22 mouse cellular contexts compared by ENCODE assay signal in the genomic region with DNA sequence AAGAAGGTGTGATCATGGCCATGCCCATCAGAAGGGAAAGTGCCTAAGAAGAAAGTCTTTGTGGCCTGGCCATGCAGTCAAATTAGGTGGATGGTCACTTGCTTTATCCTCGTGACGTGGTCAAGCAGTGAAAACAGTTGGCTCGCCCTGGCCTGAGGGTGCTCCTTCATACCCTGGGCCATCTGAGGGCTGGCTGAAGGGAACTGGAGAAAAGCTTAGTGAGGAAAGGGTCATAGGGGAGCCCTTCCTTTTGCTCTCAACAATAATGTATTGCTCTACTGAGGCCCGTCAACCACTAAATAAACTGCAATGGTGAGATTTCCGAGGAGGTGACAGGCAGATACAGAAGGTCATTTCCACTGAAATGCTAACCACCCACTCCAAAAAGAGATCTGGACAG. TPM values are rescaled to one million over a fixed set of nuclear protein-coding genes. Genes with fewer than 3 reads are reported as not detected.
"Had no signal": no experiment of that assay in that cellular context is flagged by ENCODE, and none has a peak within 500 bp of the region (broad histone marks: within the 10 kb centered on the region; RNA-seq: fewer than 3 reads in every experiment).

No protein-coding gene starts in this region.

- H3K4me1 ChIP-seq: liver, embryonic 12.5 days; midbrain, embryonic 13.5 days; neural tube, embryonic 13.5 days; neural tube, embryonic 15.5 days had no signal

- H3K4me3 ChIP-seq: liver, embryonic 12.5 days; midbrain, embryonic 13.5 days; myocyte; neural tube, embryonic 13.5 days; neural tube, embryonic 15.5 days had no signal

- H3K9me3 ChIP-seq: liver, embryonic 12.5 days; midbrain, embryonic 13.5 days; neural tube, embryonic 13.5 days; neural tube, embryonic 15.5 days had no signal

- H3K9ac ChIP-seq: liver, embryonic 12.5 days; liver, embryonic 14.5 days; lung, embryonic 14.5 days; midbrain, embryonic 13.5 days; neural tube, embryonic 13.5 days; neural tube, embryonic 15.5 days had no signal

- DNase-seq: lung, adult 18-20 months; lung, embryonic 14.5 days; lung, postnatal 10 days; lung, postnatal 4 days; retina, postnatal 1 day; right cerebral cortex, adult 18-20 months; right cerebral cortex, postnatal 25 days; right cerebral cortex, postnatal 4 days; spleen, adult 18-20 months; thymus, adult 18-20 months; thymus, postnatal 14 days; thymus, postnatal 36 days had no signal

- ATAC-seq: liver, embryonic 12.5 days had no signal

- H3K27ac ChIP-seq: liver, embryonic 12.5 days; liver, embryonic 14.5 days; midbrain, embryonic 13.5 days; neural tube, embryonic 13.5 days; neural tube, embryonic 15.5 days had no signal

- H3K36me3 ChIP-seq: liver, embryonic 12.5 days; midbrain, embryonic 13.5 days; neural tube, embryonic 13.5 days; neural tube, embryonic 15.5 days had no signal

- H3K4me2 ChIP-seq: liver, embryonic 12.5 days; lung, embryonic 14.5 days; midbrain, embryonic 13.5 days; neural tube, embryonic 13.5 days; neural tube, embryonic 15.5 days had no signal

- H3K27me3 ChIP-seq: liver, embryonic 12.5 days; neural tube, embryonic 13.5 days; neural tube, embryonic 15.5 days had no signal

RNA-seq across cellular contexts. Expression of a gene that starts 15.3 kb away (rescaled TPM):
- total RNA-seq: megakaryocyte, adult 5-6 weeks had no signal
- polyA plus RNA-seq: liver, embryonic 12.5 days; liver, embryonic 14.5 days; lung, embryonic 14.5 days; lung, embryonic 16.5 days; midbrain, embryonic 13.5 days; myocyte; neural tube, embryonic 11.5 days; neural tube, embryonic 13.5 days; neural tube, embryonic 15.5 days; stomach, embryonic 14.5 days had no signal

RNA-seq across cellular contexts. Expression of a gene that starts 43.0 kb away (rescaled TPM):
- polyA plus RNA-seq: myocyte had no signal
